Mouse (Mus musculus) heart, embryonic 11.5 days (tissue): ENCODE measurements at regions not wholly inside any gene's neighbourhood (a gene's known extent, or its start where the extent isn't known, plus 50 kb on each side); places are given as distances from the start of the nearest gene placed in this dataset.

Experiments used
- ATAC-seq: fragments of 200-750 bp; cut with Nextera tagmentation; replicated peaks from 2 replicates; pipeline ENCODE4 v1.8.0; 2017; ENCODE audit warnings: moderate library complexity; ENCODE audit not compliant: insufficient number of reproducible peaks, low FRiP score, low TSS enrichment
- H3K27ac ChIP-seq: fragments of 300-500 bp; sonication (generic); 2 replicates; pipeline ENCODE4 v1.5.1; 2014; ENCODE audit warnings: mild to moderate bottlenecking, low read depth, low read length
- H3K27me3 ChIP-seq: fragments of 300-500 bp; sonication (generic); 2 replicates; pipeline ENCODE4 v1.6.1; 2014; ENCODE audit warnings: mild to moderate bottlenecking, low read length, mixed read lengths; ENCODE audit not compliant: control insufficient read depth, insufficient read depth
- H3K36me3 ChIP-seq: fragments of 300-500 bp; sonication (generic); 2 replicates; pipeline ENCODE4 v1.6.1; 2014; ENCODE audit warnings: mild to moderate bottlenecking, low read length, moderate library complexity, mixed read lengths; ENCODE audit not compliant: control insufficient read depth, insufficient read depth
- H3K4me1 ChIP-seq: fragments of 300-500 bp; sonication (generic); 2 replicates; pipeline ENCODE4 v1.6.1; 2014; ENCODE audit warnings: low read length; ENCODE audit not compliant: control insufficient read depth, insufficient read depth
- H3K4me2 ChIP-seq: fragments of 300-500 bp; sonication (generic); 2 replicates; pipeline ENCODE4 v1.6.1; 2014; ENCODE audit warnings: mild to moderate bottlenecking, moderate library complexity
- H3K4me3 ChIP-seq: fragments of 300-500 bp; sonication (generic); 2 replicates; pipeline ENCODE4 v1.5.1; 2014; ENCODE audit warnings: low read depth, low read length
- H3K9ac ChIP-seq: fragments of 300-500 bp; sonication (generic); 2 replicates; pipeline ENCODE4 v1.6.1; 2014; ENCODE audit warnings: mild to moderate bottlenecking, low read depth, low read length, moderate library complexity
- H3K9me3 ChIP-seq: fragments of 300-500 bp; sonication (generic); replicated peaks from 2 replicates; pipeline ENCODE4 v1.6.1; 2016; ENCODE audit warnings: low read length; ENCODE audit not compliant: control insufficient read depth
- WGBS: fragments of 180-500 bp; shearing (Covaris S2); extraction: QIAGEN DNeasy Blood & Tissue Kit; methylation state at CpG from one replicate; pipeline ENCODE4 v1.1.7; 2014; ENCODE audit not compliant: insufficient replicate concordance; 5-methylcytosine and 5-hydroxymethylcytosine counted together

DNA sequence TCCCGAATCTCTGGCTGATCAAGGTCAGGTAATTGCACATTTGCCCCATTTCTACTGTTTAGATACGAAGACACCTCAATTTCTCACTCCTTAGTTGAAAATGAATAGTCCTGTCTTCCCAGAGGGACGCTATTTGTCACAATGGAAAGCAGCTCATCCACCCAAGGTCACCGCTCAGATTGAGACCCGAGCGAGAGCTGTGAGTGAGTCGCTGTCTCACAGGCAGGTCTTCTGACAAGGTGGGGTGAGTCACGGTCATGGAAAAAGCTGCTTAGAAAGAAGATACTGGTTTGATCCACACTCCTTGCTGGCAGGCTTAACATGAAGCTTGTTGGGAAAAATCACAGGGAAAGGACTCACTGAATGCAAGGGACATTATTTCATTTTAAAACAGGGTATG is 171.9 kb upstream of the Tgfbr2 start:
- 79% methylated on average over 8 of the region's 8 CpGs for WGBS
- ATAC-seq: no peak
- Histone ChIP-seq H3K4me1 (no peaks in the 10 kb centered on the region), H3K4me2 (no peak overlapping the region), H3K27ac (no peak overlapping the region), H3K9ac (no peak overlapping the region), H3K4me3 (no peak overlapping the region), H3K36me3 (no peaks in the 10 kb centered on the region), H3K9me3 (no peaks in the 10 kb centered on the region), H3K27me3 (no peaks in the 10 kb centered on the region)

DNA sequence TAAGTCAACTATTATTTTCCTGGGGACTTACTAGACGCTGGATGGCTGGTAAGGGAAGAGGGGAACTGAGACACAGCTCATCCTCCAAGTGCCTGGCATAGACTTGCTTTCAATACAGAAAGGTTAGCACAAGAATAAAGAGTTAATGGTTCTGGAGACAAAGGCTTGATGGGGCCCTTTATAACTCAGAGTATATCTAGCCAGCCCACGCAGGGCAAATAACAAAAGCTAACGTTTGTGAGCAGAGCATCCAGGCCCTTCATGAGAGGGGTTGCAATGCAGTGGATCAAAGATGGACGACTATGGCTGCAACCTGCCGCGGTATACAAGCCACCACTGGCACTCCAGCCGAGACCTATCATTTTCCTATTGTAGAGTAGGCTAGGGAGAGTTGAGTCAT is 171.3 kb upstream of the Tgfbr2 start:
- Histone ChIP-seq H3K27me3 (no peaks in the 10 kb centered on the region), H3K36me3 (no peaks in the 10 kb centered on the region), H3K4me1 (no peaks in the 10 kb centered on the region), H3K9ac (no peak overlapping the region), H3K4me2 (no peak overlapping the region), H3K27ac (no peak overlapping the region), H3K4me3 (no peak overlapping the region), H3K9me3 (no peaks in the 10 kb centered on the region)
- 80% methylated on average over 7 of the region's 7 CpGs for WGBS
- ATAC-seq: no peak

DNA sequence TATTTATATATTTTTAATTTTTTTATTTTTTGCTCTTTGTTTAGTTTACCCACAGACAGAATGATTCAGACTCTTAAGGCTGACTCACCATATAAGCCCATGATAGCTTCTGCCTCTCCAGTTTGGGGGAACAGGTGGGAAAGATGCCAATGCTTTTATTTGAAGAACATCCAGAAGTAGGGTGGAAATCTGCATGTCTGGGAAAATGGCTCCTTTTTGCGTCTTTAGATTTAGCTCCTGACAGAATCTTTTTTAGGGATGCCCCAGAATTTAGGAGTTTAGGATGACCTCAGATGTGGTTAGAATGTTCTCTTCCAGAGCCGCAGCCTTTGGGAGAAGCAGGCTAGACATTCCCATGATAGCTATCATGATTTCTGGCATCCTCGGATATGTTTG is 167.9 kb upstream of the Tgfbr2 start:
- ATAC-seq: no peak
- no peak overlapping the region for H3K4me2 ChIP-seq
- H3K9ac ChIP-seq: no peak overlapping the region
- no peaks in the 10 kb centered on the region for H3K9me3 ChIP-seq
- no peak overlapping the region for H3K4me3 ChIP-seq
- H3K27me3 ChIP-seq: no peaks in the 10 kb centered on the region
- no peaks in the 10 kb centered on the region for H3K4me1 ChIP-seq
- no peaks in the 10 kb centered on the region for H3K36me3 ChIP-seq
- H3K27ac ChIP-seq: no peak overlapping the region
- WGBS: 80% methylated on average over 3 of the region's 3 CpGs

DNA sequence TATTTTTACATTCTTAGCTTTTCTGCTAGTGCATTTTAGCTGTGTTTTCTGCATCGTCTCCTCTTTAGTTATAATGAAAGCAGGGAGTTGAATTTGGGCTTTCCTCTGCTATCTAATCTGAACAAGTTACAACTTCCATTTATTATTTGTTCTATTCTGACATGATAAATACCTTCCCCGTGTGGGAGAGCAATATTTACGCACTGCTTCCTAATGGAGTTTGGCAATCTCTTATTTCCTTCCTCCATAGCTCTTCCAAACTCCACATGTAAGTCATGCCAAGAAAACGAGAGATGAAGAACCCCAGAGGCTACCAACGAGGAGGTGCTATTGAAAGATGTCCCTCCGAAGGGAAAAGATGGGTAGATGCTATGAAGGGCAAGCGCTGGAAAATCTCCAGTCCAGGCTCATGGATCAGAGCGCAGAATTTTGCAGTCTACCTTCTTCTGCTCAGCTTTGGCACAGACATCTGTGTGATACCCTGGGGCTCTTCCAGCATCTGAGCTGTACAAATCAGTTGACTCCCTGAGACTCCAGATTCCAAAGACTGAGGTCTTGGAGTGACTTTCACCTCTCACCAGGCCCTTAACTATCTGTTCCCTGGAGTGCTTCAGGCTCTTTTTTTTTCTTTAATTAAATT is 167.4 kb upstream of the Tgfbr2 start:
- no peak overlapping the region for H3K4me3 ChIP-seq
- no peak overlapping the region for H3K9ac ChIP-seq
- H3K4me1 ChIP-seq: no peaks in the 10 kb centered on the region
- no peak overlapping the region for H3K27ac ChIP-seq
- H3K4me2 ChIP-seq: no peak overlapping the region
- H3K9me3 ChIP-seq: no peaks in the 10 kb centered on the region
- no peak for ATAC-seq
- no peaks in the 10 kb centered on the region for H3K36me3 ChIP-seq
- 66% methylated on average over 8 of the region's 8 CpGs for WGBS
- H3K27me3 ChIP-seq: no peaks in the 10 kb centered on the region

DNA sequence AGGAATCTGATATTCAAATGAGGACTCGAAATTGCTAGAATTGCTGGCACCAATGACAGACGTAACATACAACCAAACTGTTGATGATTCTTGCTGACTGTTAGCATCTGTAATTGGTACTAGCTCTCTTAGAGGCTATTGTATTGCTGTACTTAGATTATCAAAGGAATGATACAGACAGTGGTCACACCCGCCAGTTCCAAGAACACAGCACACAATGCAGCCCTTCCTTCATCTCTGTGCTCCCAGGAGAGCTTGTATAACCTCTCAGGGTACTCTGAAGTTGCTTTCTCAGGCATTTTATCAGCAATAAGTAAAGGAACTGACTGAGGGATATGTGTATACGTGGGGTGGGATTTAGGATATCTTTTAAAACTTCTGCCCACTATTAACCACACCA is 166.8 kb upstream of the Tgfbr2 start:
- Histone ChIP-seq H3K27me3 (no peaks in the 10 kb centered on the region), H3K9ac (no peak overlapping the region), H3K27ac (no peak overlapping the region), H3K4me2 (no peak overlapping the region), H3K4me3 (no peak overlapping the region), H3K36me3 (no peaks in the 10 kb centered on the region), H3K9me3 (no peaks in the 10 kb centered on the region), H3K4me1 (no peaks in the 10 kb centered on the region)
- no peak for ATAC-seq
- WGBS: 57% methylated on average over 4 of the region's 4 CpGs

DNA sequence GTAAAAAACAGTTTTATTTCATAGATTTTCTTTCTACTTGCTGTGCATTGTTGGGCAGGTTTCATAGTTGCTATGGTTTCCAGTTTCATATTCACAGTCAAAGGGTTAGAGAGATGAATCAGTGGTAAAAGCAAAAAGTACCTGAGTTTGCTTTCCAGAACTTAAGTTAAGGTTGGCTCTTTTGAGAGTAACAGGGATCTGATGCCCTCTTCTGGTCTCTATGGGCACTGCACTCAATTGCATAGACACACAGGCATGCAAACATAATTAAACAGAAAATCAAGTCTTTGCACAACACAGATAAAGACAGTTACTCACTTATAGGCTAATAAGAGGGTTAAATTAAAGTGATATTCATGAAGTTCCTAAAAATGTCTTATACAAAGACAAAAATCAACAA is 165.8 kb upstream of the Tgfbr2 start:
- Histone ChIP-seq H3K4me3 (no peak overlapping the region), H3K9me3 (no peaks in the 10 kb centered on the region), H3K9ac (no peak overlapping the region), H3K36me3 (no peaks in the 10 kb centered on the region), H3K4me1 (no peaks in the 10 kb centered on the region), H3K4me2 (no peak overlapping the region), H3K27ac (no peak overlapping the region), H3K27me3 (no peaks in the 10 kb centered on the region)
- ATAC-seq: no peak

DNA sequence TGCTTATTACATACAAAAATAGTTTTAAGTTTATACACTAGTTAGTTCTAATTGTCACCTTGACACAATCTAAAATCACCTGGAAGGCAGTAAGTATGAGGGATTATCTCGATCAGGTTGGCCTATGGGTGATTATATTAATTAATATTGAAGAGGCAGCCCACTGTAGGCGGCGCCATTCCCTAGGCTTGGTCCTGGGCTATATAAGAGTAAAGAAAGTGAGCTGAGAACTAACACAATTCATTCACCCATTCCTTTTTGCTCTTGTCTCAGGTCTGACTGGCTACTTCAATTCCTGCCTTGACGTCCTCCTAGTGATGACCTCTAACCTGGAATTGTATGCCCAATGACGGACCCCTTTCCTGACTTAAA is 163.6 kb upstream of the Tgfbr2 start:
- Histone ChIP-seq H3K27me3 (no peaks in the 10 kb centered on the region), H3K27ac (no peak overlapping the region), H3K4me1 (no peaks in the 10 kb centered on the region), H3K4me3 (no peak overlapping the region), H3K36me3 (no peaks in the 10 kb centered on the region), H3K4me2 (no peak overlapping the region), H3K9ac (no peak overlapping the region), H3K9me3 (no peaks in the 10 kb centered on the region)
- no peak for ATAC-seq
- WGBS: 86% methylated on average over 5 of the region's 5 CpGs

DNA sequence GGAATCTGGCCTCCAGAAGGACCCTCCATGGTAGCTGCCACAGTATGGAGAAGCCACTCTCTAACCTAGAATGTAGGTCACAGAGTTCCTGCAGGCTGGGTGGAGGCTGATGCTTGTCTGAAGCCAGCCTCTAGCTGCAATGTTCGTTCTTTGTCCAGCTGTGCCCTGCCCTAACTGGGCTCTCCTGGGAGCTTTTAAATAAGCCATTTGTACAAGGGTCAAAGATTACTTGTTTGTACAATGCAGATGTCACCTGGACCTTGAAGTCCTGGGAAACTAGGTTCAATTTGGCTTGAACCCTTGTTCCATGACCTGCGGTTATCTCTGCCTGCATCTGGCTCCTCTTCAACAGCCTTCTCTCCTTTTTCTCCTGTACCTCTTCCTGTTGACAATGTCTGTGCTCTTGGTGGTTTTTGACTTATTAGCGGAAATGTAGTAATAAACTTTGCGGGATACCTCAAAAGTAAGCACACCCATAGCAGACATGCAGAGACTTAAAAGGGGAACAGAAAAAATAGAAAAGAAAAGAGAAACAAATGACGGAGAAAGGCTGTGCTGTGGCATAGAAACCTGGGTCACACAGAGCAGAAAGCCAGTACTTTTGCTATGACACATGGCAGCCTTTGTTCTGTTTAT is 163.1 kb upstream of the Tgfbr2 start:
- Histone ChIP-seq H3K4me2 (no peak overlapping the region), H3K27me3 (no peaks in the 10 kb centered on the region), H3K4me1 (no peaks in the 10 kb centered on the region), H3K9me3 (no peaks in the 10 kb centered on the region), H3K36me3 (no peaks in the 10 kb centered on the region), H3K4me3 (no peak overlapping the region), H3K27ac (no peak overlapping the region), H3K9ac (no peak overlapping the region)
- ATAC-seq: no peak
- 87% methylated on average over 5 of the region's 5 CpGs for WGBS

DNA sequence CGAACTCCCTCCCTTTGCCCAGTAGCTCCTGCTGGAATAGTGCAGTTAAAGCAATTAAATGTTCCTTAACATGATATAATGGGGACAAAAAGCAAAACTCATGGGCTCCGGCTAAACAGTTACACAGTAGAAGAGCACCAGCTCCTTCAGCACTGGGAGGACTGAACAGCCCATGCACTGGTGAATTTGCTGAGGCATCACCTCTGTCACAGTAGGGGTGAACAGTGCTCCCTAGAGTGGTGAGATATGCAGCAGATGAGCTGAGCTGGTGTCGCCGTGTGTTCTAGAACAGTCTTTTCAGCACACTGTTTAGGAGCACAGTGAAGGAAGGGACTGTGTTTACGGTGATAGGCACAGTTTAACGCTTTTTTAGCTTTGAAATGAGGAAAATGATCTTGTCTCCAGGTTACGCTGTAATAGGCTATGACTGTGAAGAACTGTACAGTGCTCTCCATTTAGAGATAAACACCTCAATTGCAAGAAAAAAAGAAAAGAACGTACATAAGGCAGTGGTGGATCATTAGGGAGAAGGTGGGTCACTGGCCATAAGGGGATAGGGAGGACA is 162.4 kb upstream of the Tgfbr2 start:
- Histone ChIP-seq H3K9me3 (no peaks in the 10 kb centered on the region), H3K27ac (no peak overlapping the region), H3K4me1 (no peaks in the 10 kb centered on the region), H3K9ac (no peak overlapping the region), H3K36me3 (no peaks in the 10 kb centered on the region), H3K4me2 (no peak overlapping the region), H3K27me3 (no peaks in the 10 kb centered on the region), H3K4me3 (no peak overlapping the region)
- no peak for ATAC-seq
- WGBS: 90% methylated on average over 8 of the region's 8 CpGs
